Mouse (Mus musculus) A20 (cell line): ENCODE results near the gene Cpsf4l.

ENCODE experiments used
- DNase-seq: peaks from one replicate; pipeline ENCODE4 v3.0.0-alpha.2; 2011; ENCODE audit warnings: low read depth, low spot score

Cpsf4l gene

GRCm38 (mm10) chr11:113735151-113735550 is 25.3 kb upstream of the Cpsf4l start:
- no peak for DNase-seq

DNA sequence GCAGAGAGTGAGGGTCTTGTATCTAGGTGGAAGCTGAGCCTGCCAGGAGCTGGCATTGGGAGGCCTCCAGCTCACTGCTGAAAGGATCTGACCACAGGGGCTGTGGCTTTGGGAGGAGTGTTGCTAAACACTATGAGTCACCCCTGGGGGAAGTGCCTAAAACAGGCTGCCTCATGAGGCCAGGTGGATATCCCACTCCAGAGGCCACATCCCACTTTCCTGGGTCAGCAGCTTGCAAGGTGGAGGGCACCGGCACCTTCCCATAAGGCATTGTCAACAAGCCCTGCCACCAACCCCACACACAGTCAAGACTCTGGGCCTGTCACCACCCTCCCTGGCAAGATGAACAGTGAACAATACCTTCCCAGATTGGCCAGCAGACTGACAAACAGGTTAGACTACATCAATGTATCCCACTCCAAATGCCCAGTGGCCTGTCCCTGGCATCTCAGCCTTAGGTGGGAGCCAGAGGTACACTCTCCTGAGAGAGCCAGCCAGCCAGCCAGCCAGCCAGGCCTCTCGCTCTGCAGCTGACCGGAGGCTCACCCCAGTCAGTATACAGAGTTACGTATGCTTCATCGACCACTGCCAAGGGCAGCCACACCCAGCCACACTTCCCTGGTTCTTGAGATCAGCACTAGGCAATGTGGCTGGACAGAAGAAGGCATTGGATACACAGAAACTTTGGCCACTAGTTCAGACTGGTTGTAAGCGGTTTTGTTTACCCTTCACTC is 24.0 kb upstream of the Cpsf4l start:
- DNase-seq, result no peak

DNA sequence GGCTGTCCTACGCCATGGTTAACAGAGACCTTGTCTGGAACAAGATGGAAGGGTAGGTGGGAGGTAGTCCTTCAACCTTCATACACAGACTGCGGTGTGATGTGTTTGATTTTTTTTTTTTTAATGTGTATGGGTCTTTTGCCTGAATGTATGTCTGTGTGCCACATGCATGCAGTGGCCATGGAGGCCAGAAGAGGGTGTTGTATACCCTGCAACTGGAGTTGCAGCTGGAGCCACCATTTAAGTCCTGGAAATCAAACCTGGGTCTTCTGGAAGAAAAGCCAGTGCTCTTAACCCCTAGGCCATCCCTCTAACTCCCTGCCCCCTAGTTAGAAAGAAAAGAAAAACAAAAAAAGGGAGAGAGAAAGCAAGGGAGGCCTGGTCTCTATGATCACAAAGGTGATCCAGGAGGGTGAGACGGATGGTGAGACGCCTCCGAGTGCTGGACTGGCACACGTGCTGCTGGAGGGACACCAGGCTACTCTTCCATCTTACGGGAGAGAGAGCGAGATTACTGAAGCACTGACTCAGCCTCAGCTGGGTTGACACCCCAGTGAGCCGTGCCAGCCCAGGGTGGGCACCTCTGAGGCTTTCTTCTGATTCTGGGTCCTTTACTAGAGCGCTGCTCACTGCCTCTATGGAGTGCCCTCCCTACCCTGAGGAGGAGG is 22.3 kb upstream of the Cpsf4l start:
- no peak for DNase-seq

GRCm38 (mm10) chr11:113730879-113731278 is 21.1 kb upstream of the Cpsf4l start:
- no peak for DNase-seq

DNA sequence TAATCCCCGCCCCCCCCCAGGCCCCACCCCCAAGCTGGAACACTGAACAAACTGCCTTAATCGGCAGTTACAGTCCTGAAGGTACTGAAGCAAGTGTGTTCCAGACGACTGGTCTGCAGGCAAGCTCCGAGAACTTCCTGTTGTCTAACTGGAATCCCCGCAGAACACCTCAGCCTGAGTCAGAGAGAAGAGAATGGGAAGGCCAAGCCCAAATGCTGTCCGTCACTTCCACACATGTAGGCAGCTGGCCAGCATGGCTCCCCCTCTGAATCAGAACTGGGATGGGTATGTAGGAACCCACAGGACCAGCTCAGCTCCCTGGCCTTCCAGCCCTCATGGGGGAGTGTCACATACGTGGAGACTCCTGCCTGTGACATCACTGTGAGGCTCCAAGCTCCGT is 20.1 kb upstream of the Cpsf4l start:
- DNase-seq, result no peak

DNA sequence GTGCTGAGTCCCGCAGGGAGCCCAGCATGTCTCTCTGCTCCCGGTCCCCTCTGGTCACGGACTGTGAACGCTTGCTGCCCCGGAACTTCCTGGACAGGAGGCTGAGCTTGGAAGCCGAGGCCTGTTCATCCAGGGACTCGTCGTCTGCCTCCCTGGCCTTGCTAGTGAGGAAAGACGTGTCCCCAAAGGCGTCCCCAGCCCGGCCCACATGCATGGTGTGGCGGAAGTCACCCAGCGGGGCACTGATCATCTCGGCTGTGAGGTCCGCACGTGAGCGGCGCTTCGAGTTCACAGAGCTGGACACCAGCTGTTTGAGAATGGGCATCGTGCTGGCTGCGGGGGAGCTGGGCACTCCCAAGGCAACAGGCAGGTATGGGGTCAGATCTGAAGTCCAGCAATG is 19.4 kb upstream of the Cpsf4l start:
- DNase-seq, result no peak

DNA sequence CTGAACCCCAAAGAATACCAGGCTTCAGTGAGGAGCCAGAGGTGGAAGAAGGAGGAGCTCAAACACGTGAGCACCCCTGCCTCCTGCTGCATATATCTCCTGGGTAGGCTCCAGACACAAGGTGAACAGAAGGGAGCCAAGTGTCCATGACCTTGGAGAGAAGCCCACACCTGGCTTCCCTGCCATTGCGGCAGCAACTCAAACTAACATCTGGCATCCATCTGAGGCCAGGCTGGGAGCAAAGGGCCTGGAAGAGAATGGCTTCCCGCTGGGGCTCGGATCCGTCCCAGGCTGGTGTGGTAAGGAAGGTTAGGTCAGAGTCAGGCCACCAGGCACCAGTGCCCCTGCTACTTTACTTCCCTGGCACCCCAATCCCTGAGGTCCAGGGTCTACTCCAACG is 18.2 kb upstream of the Cpsf4l start:
- DNase-seq, result no peak

GRCm38 (mm10) chr11:113726994-113727888 is 17.4 kb upstream of the Cpsf4l start:
- no peak for DNase-seq

DNA sequence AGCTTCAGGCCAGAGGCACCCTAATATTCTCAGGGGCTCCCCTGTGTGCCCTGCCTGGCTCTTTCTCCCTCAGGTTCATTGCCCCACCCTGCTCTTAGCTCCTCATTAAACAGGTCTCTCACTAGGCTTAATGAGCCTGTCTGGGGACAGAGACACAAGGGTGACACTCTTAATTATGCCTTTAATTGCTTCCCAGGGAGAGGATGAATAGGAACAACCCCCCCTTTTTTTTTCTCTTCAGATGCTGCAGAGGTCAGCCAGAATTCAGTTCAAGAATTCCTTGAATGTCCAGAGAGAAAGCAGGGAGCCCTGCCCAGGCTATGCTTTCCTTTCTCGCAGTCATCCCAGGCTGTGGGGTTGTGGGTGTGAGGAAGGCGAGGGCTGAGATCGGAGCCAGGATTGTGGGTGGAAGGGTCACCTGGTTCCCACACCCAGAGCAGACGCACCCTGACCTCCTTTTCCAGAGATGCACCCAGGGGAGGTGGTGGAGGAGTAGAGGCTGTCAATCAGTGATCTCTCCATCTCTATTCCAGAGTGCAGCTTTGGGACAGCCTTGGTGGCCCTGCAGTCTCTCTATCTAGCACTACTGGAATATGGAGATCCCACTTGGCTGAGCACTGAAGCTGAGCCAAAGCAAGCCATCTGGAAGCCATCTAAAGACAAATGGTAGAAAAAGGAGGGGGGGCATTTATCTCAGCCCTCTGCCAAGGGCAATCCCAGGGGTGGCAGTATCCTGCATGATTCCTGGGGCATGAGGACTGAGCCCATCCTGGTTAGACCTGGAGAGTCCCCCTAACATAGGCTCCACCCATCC is 15.6 kb upstream of the Cpsf4l start:
- DNase-seq, result no peak

GRCm38 (mm10) chr11:113722405-113723090 is 12.7 kb upstream of the Cpsf4l start:
- DNase-seq, result no peak

DNA sequence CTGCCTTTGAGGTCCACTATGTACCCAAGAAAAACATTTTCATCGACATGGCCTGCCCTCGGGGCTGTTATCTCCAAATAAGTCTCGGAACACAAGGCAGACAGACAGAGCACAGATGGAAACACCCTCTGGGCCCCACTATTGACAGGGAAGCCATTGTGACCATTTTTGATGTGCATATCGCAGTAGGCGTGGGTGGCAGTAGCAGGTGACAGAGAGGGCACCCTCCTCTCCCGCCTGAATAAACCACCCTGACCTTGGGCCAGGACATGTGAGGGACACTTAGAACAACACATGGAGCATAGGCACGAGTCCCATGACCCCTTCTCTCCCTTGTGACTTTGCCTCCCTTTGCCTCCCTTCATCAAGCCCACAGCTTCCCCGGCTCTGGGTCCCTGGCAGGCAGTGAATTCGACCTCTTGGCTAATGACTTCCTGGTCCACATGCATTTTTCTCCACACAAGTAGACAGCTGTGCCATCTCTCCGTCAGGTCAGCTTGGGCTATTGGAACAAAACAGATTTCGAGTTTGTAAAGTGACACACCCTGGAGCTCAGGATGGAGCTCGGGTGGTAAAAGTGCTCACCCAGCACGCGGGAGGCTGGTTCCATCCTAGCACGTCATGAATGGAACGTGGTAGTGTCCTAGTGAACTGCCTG is 8.1 kb upstream of the Cpsf4l start:
- DNase-seq, result no peak

GRCm38 (mm10) chr11:113716132-113716531 is 6.3 kb upstream of the Cpsf4l start:
- DNase-seq, result no peak

DNA sequence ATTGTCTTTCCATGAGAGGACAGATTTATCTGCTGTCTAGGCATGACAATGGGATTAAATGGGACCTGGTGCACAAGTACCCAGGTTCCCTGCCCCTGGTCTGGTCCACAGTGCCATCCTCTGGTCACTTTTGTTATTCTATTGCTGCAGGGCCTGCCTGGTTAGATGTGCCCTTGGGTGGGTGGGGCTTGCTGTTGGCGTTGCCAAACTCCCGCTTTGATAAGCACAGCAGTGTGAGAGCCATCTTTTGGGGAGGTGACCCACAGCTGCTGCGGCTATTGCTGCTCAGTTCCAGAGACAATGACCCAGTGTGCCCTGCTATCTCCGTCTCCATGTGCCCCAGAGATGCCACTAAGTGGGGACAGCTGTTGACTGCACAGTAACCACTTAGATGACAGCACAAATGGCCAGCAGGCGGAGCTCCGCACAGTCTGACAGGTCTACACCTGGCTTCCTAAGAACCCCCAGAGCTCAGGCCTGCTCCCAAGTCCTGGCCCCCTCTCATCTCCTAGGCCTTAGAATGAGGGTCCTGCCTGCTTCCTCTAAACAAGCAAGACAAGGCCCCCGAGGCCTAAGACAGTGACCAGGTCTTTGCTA is 5.4 kb upstream of the Cpsf4l start:
- DNase-seq, result peak; percentile 59

DNA sequence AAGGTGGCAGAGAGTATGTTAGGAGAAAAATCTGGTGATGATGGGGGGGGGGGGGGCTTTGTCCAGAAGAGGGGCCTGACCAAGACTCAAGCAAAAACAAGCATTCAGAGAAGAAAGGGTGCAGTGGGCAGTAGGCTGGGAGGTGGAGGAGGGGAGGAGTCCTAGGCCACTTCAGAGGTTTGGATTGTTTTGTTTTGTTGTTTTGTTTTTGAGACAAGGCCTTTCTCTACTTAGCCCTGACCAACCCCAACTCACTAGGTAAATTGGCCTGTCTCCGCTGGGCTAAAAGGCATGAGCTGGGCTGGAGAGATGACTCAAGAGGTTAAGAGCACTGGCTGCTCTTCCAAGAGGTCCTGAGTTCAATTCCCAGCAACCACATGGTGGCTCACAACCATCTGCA is 1.2 kb upstream of the Cpsf4l start:
- no peak for DNase-seq

DNA sequence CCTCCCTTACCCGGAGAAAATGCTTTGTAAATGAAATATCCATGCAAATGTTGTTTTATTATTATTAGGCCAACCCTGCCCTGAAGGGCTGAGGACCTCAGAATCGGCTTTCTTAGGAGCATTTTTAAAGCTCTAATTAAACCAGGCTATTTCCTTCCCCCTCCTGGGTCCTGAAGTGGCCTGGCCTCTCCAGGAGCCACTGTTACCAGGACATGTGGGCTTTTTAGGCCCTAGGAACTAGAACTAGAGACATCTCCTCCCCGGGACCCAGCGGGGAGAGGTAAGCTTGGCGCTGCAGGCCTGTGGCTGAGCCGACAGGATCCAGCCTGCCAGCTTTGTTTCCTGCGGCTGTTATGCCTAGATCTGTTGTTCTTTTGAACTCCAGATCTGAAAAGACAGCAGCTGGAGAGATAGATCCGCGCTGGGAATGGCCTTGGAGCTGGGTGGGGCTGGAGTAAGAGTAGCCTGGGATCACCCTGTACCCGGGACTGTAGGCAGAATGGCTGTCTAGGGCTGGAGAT is 500 bp upstream of the Cpsf4l start:
- no peak for DNase-seq

DNA sequence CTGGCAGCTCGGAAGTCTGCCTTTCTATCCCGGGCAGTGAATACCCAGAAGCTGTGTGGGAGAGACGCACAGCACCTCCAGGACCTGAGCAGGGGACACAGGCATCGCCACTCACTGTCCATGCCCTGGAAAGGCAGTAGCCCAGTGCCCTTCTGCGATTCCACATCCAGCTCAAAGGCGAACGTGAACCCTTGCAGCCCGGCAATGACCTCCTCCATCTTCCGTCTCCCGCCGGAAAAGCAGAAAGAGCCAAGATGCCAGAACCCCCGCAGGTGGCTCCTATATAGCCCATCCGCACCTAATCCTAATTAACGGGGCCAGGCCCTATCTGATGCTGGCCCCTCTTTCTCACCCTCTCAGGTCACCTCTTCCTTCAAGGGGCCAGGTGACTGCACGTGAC is 545 bp downstream of the Cpsf4l start:
- DNase-seq, result no peak

- no peak for DNase-seq
Observed at GRCm38 (mm10) chr11:113708629-113709213, 1.1 kb downstream of the Cpsf4l start.

GRCm38 (mm10) chr11:113705966-113706652 is 3.7 kb downstream of the Cpsf4l start:
- DNase-seq, result no peak

GRCm38 (mm10) chr11:113703758-113704157 is 6.1 kb downstream of the Cpsf4l start:
- peak; percentile 69 for DNase-seq
